Mouse (Mus musculus) intestine, embryonic 14.5 days (tissue): ENCODE measurements around the gene Thg1l. TPM values are rescaled to one million over a fixed set of nuclear protein-coding genes. Genes with fewer than 3 reads are reported as not detected.

Experiments
- ATAC-seq: fragments of 200-750 bp; cut with Nextera tagmentation; replicated peaks from 2 replicates; pipeline ENCODE4 v1.8.0; 2017; ENCODE audit warnings: low read depth, moderate number of reproducible peaks, moderate TSS enrichment, moderate library complexity; ENCODE audit not compliant: low FRiP score, low TSS enrichment
- DNase-seq: peaks from one replicate; pipeline ENCODE4 v3.0.0-alpha.2; 2018; ENCODE audit warnings: low spot score
- H3K27ac ChIP-seq: fragments of 300-500 bp; sonication (generic); 2 replicates; pipeline ENCODE4 v1.5.1; 2014; ENCODE audit warnings: low read depth, mild to moderate bottlenecking, control low read depth
- H3K27me3 ChIP-seq: fragments of 300-500 bp; sonication (generic); replicated peaks from 2 replicates; pipeline ENCODE4 v1.6.1; 2014; ENCODE audit warnings: low read length, control low read depth; ENCODE audit not compliant: control insufficient read depth, insufficient read depth
- H3K36me3 ChIP-seq: fragments of 300-500 bp; sonication (generic); 2 replicates; pipeline ENCODE4 v1.6.1; 2014; ENCODE audit warnings: low read length, control low read depth; ENCODE audit not compliant: control insufficient read depth, insufficient read depth
- H3K4me1 ChIP-seq: fragments of 300-500 bp; sonication (generic); replicated peaks from 2 replicates; pipeline ENCODE4 v1.6.1; 2014; ENCODE audit warnings: low read length, control low read depth, mixed read lengths; ENCODE audit not compliant: control insufficient read depth, insufficient read depth
- H3K4me2 ChIP-seq: fragments of 300-500 bp; sonication (generic); 2 replicates; pipeline ENCODE4 v1.6.1; 2014; ENCODE audit warnings: low read length
- H3K4me3 ChIP-seq: fragments of 300-500 bp; sonication (generic); 2 replicates; pipeline ENCODE4 v1.5.1; 2014; ENCODE audit warnings: low read depth, low read length, control low read depth, mixed read lengths
- H3K9ac ChIP-seq: fragments of 300-500 bp; sonication (generic); 2 replicates; pipeline ENCODE4 v1.6.1; 2014; ENCODE audit warnings: mild to moderate bottlenecking, low read length
- H3K9me3 ChIP-seq: fragments of 300-500 bp; sonication (generic); 2 replicates; pipeline ENCODE4 v1.6.1; 2016; ENCODE audit warnings: low read length, control low read depth; ENCODE audit not compliant: control insufficient read depth
- WGBS: fragments of 180-500 bp; shearing (Covaris S2); extraction: QIAGEN DNeasy Blood & Tissue Kit; methylation state at CpG from one replicate; pipeline ENCODE4 v1.1.7; 2014; 5-methylcytosine and 5-hydroxymethylcytosine counted together
- polyA plus RNA-seq: library from polyadenylated mRNA; unstranded; fragments of >200 nt; fragmentation: Nextera tagmentation; extraction: Ambion mirVana; gene quantifications from 2 replicates; pipeline ENCODE4 v1.2.1, GENCODE M21; 2014

Thg1l gene
- polyA plus RNA-seq, 1 experiment from 2014 or later = 12.2 TPM

DNA sequence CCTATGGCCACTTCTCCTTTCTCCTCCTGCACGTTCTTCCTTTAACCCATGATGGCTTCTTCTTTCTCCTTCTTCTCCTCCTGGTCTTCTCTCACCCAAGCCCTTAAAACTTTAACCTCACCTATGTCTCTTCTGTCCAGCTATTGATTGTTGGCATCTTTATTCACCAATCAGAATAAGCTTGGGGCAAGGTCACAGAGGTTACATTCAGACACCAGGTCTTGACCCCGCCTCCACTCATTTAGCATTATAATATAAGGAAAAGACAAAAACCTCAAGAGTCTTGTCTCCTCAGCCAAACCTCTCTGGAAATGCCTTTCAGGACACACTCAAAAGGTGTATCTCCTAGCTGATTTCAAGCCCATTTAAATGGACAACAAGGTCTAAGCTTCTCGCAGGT lies 13.2 kb upstream of the Thg1l start:
- WGBS = 92% methylated on average over 3 of the region's 3 CpGs
- DNase-seq (no peak), ATAC-seq (no peak)
- Histone ChIP-seq H3K4me1 (no peaks in the 10 kb centered on the region), H3K4me2 (no peak overlapping the region), H3K9ac (no peak overlapping the region), H3K27ac (no peak overlapping the region), H3K36me3 (no peaks in the 10 kb centered on the region), H3K27me3 (no peaks in the 10 kb centered on the region), H3K9me3 (no peaks in the 10 kb centered on the region), H3K4me3 (no peak overlapping the region)

DNA sequence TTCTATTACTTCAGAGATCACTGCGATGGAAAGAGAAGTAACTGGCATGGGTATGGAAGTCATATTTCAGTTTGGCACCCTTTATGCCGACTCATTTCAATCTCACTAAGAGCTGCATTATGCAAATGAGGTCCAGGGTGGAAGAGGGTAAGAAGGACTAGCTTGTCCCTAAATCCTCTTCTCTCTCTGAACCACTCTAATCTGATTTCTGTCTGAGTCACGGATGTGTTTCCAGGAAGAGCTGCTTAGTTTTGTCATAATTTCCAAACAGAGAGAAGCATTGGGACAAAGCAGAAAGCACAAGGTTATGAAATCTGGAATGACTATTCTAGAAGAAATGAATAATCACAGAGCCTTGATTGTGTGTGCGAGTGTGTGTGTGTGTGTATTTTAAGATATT lies 11.6 kb upstream of the Thg1l start:
- WGBS = 76% methylated on average over 4 of the region's 4 CpGs

DNA sequence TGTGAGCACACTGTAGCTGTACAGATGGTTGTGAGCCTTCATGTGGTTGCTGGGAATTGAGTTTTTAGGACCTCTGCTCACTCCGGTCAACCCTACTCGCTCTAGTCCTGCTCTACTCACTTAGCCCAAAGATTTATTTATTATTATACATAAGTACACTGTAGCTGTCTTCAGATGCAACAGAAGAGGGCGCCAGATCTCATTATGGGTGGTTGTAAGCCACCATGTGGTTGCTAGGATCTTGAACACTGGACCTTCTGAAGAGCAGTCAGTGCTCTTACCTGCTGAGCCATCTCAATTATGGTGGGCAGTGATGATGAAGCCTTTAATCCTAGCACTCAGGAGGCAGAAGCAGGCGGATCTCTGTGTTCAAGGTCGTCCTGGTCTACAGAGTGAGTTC lies 4.7 kb upstream of the Thg1l start:
- Histone ChIP-seq H3K4me3 (no peak overlapping the region), H3K27me3 (no peaks in the 10 kb centered on the region), H3K4me2 (no peak overlapping the region), H3K9me3 (no peaks in the 10 kb centered on the region), H3K27ac (no peak overlapping the region), H3K4me1 (no peaks in the 10 kb centered on the region), H3K9ac (no peak overlapping the region), H3K36me3 (no peaks in the 10 kb centered on the region)
- DNase-seq = no peak
- 85% methylated on average over 5 of the region's 5 CpGs for WGBS
- no peak for ATAC-seq

More for the DNA sequence above, 11.6 kb upstream of the Thg1l start:
- H3K27ac ChIP-seq = no peak overlapping the region
- H3K9ac ChIP-seq = no peak overlapping the region
- no peaks in the 10 kb centered on the region for H3K4me1 ChIP-seq
- no peak overlapping the region for H3K4me2 ChIP-seq
- no peak for ATAC-seq
- no peaks in the 10 kb centered on the region for H3K9me3 ChIP-seq
- H3K36me3 ChIP-seq = no peaks in the 10 kb centered on the region
- no peak for DNase-seq
- no peak overlapping the region for H3K4me3 ChIP-seq
- no peaks in the 10 kb centered on the region for H3K27me3 ChIP-seq

DNA sequence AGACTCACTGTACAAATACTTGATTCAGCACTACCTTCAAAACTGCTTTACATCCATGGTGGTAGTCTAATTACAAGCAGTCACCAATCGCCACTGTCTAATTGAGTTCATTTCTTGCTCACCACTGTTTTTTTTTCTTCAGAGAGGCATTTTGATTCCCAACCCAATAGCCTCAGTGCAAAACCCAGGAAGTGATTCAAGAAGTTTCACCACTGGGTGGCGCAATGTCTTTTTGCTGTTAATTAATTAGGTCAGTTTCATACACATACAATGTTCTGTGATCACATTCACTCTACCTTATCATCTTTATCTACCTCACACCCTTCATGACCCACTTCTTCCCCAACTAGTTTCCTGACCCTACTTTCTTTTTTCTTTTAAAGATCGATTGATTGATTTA lies 4.3 kb upstream of the Thg1l start:
- Histone ChIP-seq H3K4me2 (no peak overlapping the region), H3K9me3 (no peaks in the 10 kb centered on the region), H3K9ac (no peak overlapping the region), H3K4me1 (no peaks in the 10 kb centered on the region), H3K27ac (no peak overlapping the region), H3K4me3 (no peak overlapping the region), H3K27me3 (no peaks in the 10 kb centered on the region), H3K36me3 (no peaks in the 10 kb centered on the region)
- WGBS = 83% methylated on average over 3 of the region's 3 CpGs
- DNase-seq = no peak
- ATAC-seq = no peak

DNA sequence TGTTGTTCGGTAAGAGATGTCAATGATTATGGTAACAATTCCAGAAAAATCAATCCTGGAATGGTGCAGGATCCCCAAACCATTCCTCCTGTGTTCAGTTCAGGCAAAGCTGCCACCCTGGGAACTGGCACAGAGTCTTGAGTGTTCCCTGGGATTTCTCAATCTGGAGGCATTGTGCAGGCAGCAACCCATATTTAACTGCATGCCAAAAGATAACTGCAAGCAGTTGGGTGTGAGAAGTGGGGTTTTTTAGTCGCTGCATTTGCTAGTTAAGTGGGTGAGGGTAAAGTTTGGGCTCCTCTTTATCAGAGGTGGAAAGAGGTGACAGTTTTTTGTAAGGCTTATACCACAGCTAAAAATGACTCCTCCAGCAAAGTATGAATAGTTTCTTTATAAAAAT lies 7.8 kb downstream of the Thg1l start:
- Histone ChIP-seq H3K4me1 (peaks cover 10% of the 10 kb centered on the region), H3K9ac (no peak overlapping the region), H3K36me3 (peaks cover 37% of the 10 kb centered on the region), H3K4me3 (no peak overlapping the region), H3K9me3 (no peaks in the 10 kb centered on the region), H3K4me2 (no peak overlapping the region), H3K27me3 (no peaks in the 10 kb centered on the region), H3K27ac (no peak overlapping the region)
- WGBS = 79% methylated on average over 2 of the region's 2 CpGs
- no peak for ATAC-seq
- DNase-seq = no peak

DNA sequence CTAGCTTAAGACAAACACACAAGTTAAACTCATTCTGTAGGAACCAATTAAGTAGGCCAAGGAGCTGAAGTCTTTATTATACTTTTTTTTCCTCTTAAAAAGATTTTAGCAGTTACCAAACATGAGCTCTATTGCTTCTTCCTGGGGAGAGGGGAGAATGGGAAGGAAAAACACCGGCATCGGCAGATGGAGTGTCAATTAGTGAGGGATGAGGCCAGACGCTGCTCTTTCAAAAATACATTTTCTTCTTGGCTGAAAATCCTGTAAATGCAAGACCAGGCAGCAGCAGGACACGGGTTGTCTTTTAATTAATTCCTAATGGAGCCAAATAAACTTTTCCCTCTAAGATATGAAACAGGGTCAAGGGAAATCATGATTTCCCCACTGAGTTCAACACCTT lies 8.5 kb downstream of the Thg1l start:
- H3K9ac ChIP-seq = no peak overlapping the region

DNA sequence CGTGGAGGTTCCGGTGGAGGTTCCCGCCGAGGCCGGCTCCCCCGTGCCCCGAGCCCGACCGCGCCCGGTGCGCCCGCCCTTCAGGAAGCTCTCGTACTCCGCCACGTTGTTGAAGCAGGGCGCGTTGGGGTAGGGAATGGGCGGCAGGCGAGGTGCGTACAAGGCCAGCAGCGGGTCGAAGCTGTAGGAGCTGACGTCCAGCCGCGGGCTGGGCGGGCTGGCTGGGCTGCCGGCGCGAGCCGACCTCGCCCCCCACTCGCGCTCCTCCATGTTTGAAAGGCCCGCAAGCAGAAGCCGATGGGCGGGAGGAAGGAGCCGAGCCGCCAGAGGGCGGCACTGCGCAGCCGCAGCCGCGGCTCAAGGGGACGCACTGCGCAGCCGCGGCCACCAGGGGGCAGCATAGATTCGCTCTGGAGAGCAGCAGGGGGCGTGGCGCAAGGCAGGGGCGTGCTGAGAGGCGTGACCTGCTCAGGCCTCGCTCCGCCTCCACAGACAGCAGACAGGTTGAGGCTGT lies 10.6 kb downstream of the Thg1l start, which contains the start of gene Lsm11:
TSS of gene Lsm11 (minus strand) at position 293 of the 514 bp plus-strand sequence.
- Histone ChIP-seq H3K9me3 (no peaks in the 10 kb centered on the region), H3K4me1 (peaks cover 10% of the 10 kb centered on the region), H3K36me3 (peaks cover 10% of the 10 kb centered on the region), H3K27me3 (no peaks in the 10 kb centered on the region), H3K4me2 (peak within 1 kb of the TSS; percentile 67), H3K4me3 (peak within 1 kb of the TSS; percentile 93), H3K9ac (peak within 1 kb of the TSS; percentile 79), H3K27ac (peak within 1 kb of the TSS; percentile 64; the same call in 1 of the 2 replicates)
- WGBS = under 1% methylated on average over 46 of the region's 55 CpGs
- DNase-seq (peak; percentile 100), ATAC-seq (peak; percentile 93)

More for the DNA sequence above, 8.5 kb downstream of the Thg1l start:
- ATAC-seq (no peak), DNase-seq (no peak)
- H3K9me3 ChIP-seq = no peaks in the 10 kb centered on the region
- H3K4me1 ChIP-seq = peaks cover 10% of the 10 kb centered on the region
- peaks cover 31% of the 10 kb centered on the region for H3K36me3 ChIP-seq
- H3K27ac ChIP-seq = no peak overlapping the region
- no peak overlapping the region for H3K4me2 ChIP-seq
- 81% methylated on average over 4 of the region's 4 CpGs for WGBS
- no peaks in the 10 kb centered on the region for H3K27me3 ChIP-seq
- H3K4me3 ChIP-seq = no peak overlapping the region

DNA sequence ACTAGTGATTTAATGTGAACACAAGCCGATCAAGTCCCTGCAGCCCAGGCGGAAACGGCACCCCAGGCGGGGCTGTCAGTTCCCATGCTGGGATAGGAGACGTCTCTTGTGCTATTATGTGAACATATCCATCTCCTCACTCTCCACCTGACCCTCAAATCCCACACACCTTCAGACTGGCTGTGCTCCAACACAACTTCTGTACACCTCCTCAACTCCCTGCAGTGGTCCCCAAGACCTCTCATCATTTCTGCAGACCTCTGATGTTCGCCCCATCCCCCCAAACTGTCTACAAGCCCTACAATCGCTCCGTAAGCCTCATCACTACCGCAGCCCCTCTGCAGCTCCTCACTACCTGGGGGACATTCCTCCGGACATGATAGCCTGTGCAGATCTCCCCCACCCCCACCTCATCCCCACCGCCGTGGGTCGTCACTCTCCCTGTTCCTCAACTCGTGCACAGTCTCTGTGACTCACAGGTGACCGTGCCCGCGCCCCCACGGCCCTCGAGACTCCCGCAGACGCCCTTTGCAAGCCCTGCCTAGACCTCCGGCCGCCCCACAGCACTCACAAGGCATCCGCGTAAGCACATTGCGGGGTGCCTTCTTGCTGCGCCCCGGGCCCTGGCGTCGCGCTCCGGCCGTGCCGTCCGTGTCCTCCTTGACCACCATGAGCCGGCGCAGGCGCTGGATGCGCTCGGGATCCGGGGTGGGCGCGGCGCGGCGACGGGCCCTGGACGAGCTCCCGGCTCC lies 11.2 kb downstream of the Thg1l start:
- ATAC-seq (peak; percentile 4; the same call in 1 of the 2 replicates), DNase-seq (peak; percentile 68)
- H3K36me3 ChIP-seq = 0 out of 2 replicates have a peak, but pooled peaks cover 13% of the 10 kb centered on the region
- H3K9me3 ChIP-seq = no peaks in the 10 kb centered on the region
- H3K4me2 ChIP-seq = peak overlapping the region; percentile 67
- H3K27me3 ChIP-seq = no peaks in the 10 kb centered on the region
- under 1% methylated on average over 49 of the region's 49 CpGs for WGBS
- peak overlapping the region; percentile 64; the same call in 1 of the 2 replicates for H3K27ac ChIP-seq
- H3K4me3 ChIP-seq = peak overlapping the region; percentile 93
- H3K4me1 ChIP-seq = peaks cover 10% of the 10 kb centered on the region
- H3K9ac ChIP-seq = peak overlapping the region; percentile 79
